Mouse (Mus musculus) heart, postnatal 10 days (tissue): ENCODE measurements around the gene Zfp142. TPM values are rescaled to one million over a fixed set of nuclear protein-coding genes. Genes with fewer than 3 reads are reported as not detected.

Experiments
- DNase-seq, 2 experiments: peaks; one replicate each; pipeline ENCODE4 v3.0.0; 2021
- intact Hi-C: fragments of 180-260 bp; cut with DNase I; formaldehyde crosslinking; loops from one replicate; pipeline ENCODE4 v1.15.1; 2025
- microRNA-seq, 2 experiments: library from miRNA; unstranded; fragments of <30 nt; microRNA quantifications; one replicate each; pipeline ENCODE4 v1.2.0; 2022
- total RNA-seq, 2 experiments: library from RNA; stranded (reverse); gene quantifications; 2 replicates each; pipeline ENCODE4 v1.2.3; 2021

The Zfp142 gene
- total RNA-seq, 2 experiments from 2014 or later, result 12.9 to 13.2 TPM

DNA sequence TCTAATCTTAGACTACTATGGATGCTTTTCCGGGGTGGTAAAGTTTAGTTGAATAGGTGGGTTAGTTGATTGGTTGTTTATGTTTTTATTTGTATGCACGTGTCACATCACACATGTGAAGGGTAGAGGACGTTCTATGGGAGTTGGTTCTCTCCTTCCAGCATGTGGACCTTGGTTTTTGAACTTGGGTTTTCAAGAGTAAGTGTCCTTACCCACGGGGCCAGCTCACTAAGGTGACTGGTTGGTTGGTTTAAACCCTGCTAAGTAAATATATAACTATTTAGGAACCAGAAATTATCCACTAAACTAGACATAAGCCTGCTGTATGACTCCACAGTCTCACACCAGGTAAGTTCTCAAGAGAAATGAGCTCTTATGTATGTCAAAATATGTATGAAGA, 63.3 kb downstream of the Zfp142 start:
- DNase-seq, result no peak
- intact Hi-C loops, result no loop called here

DNA sequence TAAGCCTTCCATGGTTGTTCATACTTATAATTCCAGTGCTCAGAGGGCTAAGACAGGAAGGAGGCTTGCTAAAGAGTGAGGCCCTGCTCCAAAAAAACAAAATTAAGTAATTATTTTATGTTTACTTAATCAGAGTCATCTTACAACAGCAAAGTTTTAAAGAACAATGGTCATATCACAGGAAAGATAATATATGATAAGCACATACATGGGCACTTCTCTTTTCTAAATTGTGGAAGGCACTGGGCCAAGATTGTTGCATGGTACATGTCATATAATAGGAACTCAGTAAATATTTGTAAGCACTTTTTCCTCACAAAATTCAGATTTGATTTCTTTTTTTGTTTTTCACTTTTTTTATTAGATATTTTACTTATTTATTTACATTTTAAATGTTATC, 68.2 kb downstream of the Zfp142 start:
- intact Hi-C loops, result no loop called here

More for the DNA sequence above, 68.2 kb downstream of the Zfp142 start:
- no peak for DNase-seq

Small RNA genes within 50 kb of the gene (microRNA-seq; reads per million reads assigned to microRNA genes)
- gene Gm25035, result 0 reads per million in 2 experiments

Other genes starting within 250 kb of the Zfp142 start
- under 1 TPM; 0.29 to 0.45 TPM for gene Catip, start 226.1 kb downstream of the Zfp142 start, total RNA-seq
- 1 to 10 TPM; 1.2 to 3.7 TPM for gene Slc11a1, start 213.1 kb downstream of the Zfp142 start, total RNA-seq
- gene Ctdsp1, start 196.7 kb downstream of the Zfp142 start, total RNA-seq, result 100 to 1,000 TPM; 117 to 122 TPM
- 1 to 10 TPM; 1.1 to 1.2 TPM for gene Vil1, start 178.9 kb downstream of the Zfp142 start, total RNA-seq
- 10 to 100 TPM; 20.8 to 22.4 TPM for gene Cnot9, start 82.2 kb downstream of the Zfp142 start, total RNA-seq
- gene Plcd4, start 45.4 kb downstream of the Zfp142 start, total RNA-seq, result not detected
- gene Usp37, start 44.0 kb downstream of the Zfp142 start, total RNA-seq, result 10 to 100 TPM; 13.6 to 18.5 TPM
- gene Bcs1l, start within 50 bp of the Zfp142 start, total RNA-seq, result 10 to 100 TPM; 20.3 to 24.9 TPM
- gene Rnf25, start 13.2 kb upstream of the Zfp142 start, total RNA-seq, result 10 to 100 TPM; 21.6 to 27.7 TPM
- gene Stk36, start 13.2 kb upstream of the Zfp142 start, total RNA-seq, result 1 to 10 TPM; 1.5 to 2.0 TPM
- 10 to 100 TPM; 17.3 TPM for gene Ttll4, start 73.5 kb upstream of the Zfp142 start, total RNA-seq
- gene Cyp27a1, start 125.3 kb upstream of the Zfp142 start, total RNA-seq, result 10 to 100 TPM; 10.7 to 11.0 TPM
- gene Prkag3, start 161.0 kb upstream of the Zfp142 start, total RNA-seq, result 1 to 10 TPM; 1.7 to 2.1 TPM
- under 1 TPM; 0.17 to 0.60 TPM for gene Wnt6, start 183.6 kb upstream of the Zfp142 start, total RNA-seq
- gene Wnt10a, start 203.3 kb upstream of the Zfp142 start, total RNA-seq, result not detected